Mouse (Mus musculus): Measurements from ENCODE around the gene Phf20.
"Not testable (repeated sequence)": the region's sequence is repeated elsewhere in the genome, so short reads cannot be mapped to it uniquely, and the experiment has no call there.

Gene Phf20

GRCm38 (mm10) chr2:156196302-156197128 is at the start of gene Phf20:
Gene Phf20 (plus strand): TSS chr2:156196466.
- peak; percentile 99 for DNase-seq (ENCODE audit: low spot score in 2 of 2)

- no peak for DNase-seq (ENCODE audit: low spot score in 2 of 2)
Measured at GRCm38 (mm10) chr2:156147316-156147915, 48.9 kb upstream of the Phf20 start.

GRCm38 (mm10) chr2:156151538-156151937 is 44.7 kb upstream of the Phf20 start:
- no peak for DNase-seq (ENCODE audit: low spot score in 2 of 2)

GRCm38 (mm10) chr2:156165478-156165877 is 30.8 kb upstream of the Phf20 start:
- no peak for DNase-seq (ENCODE audit: low spot score in 2 of 2)

GRCm38 (mm10) chr2:156166557-156166956 is 29.7 kb upstream of the Phf20 start:
- no peak for DNase-seq (ENCODE audit: low spot score in 2 of 2)

GRCm38 (mm10) chr2:156177079-156177478 is 19.2 kb upstream of the Phf20 start:
- no peak for DNase-seq (ENCODE audit: low spot score in 2 of 2)

GRCm38 (mm10) chr2:156177651-156178050 is 18.6 kb upstream of the Phf20 start:
- no peak for DNase-seq (ENCODE audit: low spot score in 2 of 2)

GRCm38 (mm10) chr2:156179046-156179795 is 17.0 kb upstream of the Phf20 start:
- DNase-seq (ENCODE audit: low spot score in 2 of 2) = peak; percentile 85 to 87

GRCm38 (mm10) chr2:156179796-156180093 is 16.5 kb upstream of the Phf20 start:
- no peak for DNase-seq (ENCODE audit: low spot score in 2 of 2)

- peak; percentile 100 for DNase-seq (ENCODE audit: low spot score in 2 of 2)
Measured at GRCm38 (mm10) chr2:156180094-156180821, 16.0 kb upstream of the Phf20 start, which contains the start of gene Rbm39. Gene Rbm39 (minus strand): TSS chr2:156180238.

GRCm38 (mm10) chr2:156180824-156181590 is 15.3 kb upstream of the Phf20 start:
- DNase-seq (ENCODE audit: low spot score in 2 of 2) = no peak

GRCm38 (mm10) chr2:156181592-156181991 is 14.7 kb upstream of the Phf20 start:
- no peak for DNase-seq (ENCODE audit: low spot score in 2 of 2)

- not testable (repeated sequence) for DNase-seq (ENCODE audit: low spot score in 2 of 2)
Measured at GRCm38 (mm10) chr2:156189241-156189640, 7.0 kb upstream of the Phf20 start.

- peak; percentile 43 to 68 for DNase-seq (ENCODE audit: low spot score in 2 of 2)
Measured at GRCm38 (mm10) chr2:156190004-156190896, 6.0 kb upstream of the Phf20 start.

- no peak for DNase-seq (ENCODE audit: low spot score in 2 of 2)
Measured at GRCm38 (mm10) chr2:156191540-156191939, 4.7 kb upstream of the Phf20 start.

GRCm38 (mm10) chr2:156192068-156192467 is 4.2 kb upstream of the Phf20 start:
- DNase-seq (ENCODE audit: low spot score in 2 of 2) = no peak

GRCm38 (mm10) chr2:156193066-156193862 is 3.0 kb upstream of the Phf20 start:
- DNase-seq (ENCODE audit: low spot score in 2 of 2) = no peak

GRCm38 (mm10) chr2:156194571-156194970 is 1.7 kb upstream of the Phf20 start:
- no peak for DNase-seq (ENCODE audit: low spot score in 2 of 2)
